Mouse (Mus musculus) midbrain, embryonic 12.5 days (tissue): ENCODE measurements around the gene Ypel2. TPM values are rescaled to one million over a fixed set of nuclear protein-coding genes. Genes with fewer than 3 reads are reported as not detected.

Experiments used
- ATAC-seq: fragments of 200-750 bp; cut with Nextera tagmentation; 2 replicates; pipeline ENCODE4 v1.8.0; 2017; ENCODE audit warnings: low read depth, moderate TSS enrichment, moderate library complexity; ENCODE audit not compliant: low FRiP score
- H3K27ac ChIP-seq: fragments of 300-500 bp; sonication (generic); replicated peaks from 2 replicates; pipeline ENCODE4 v1.5.1; 2016; ENCODE audit warnings: mild to moderate bottlenecking
- H3K27me3 ChIP-seq: fragments of 300-500 bp; sonication (generic); 2 replicates; pipeline ENCODE4 v1.6.1; 2016; ENCODE audit warnings: mild to moderate bottlenecking
- H3K36me3 ChIP-seq: fragments of 300-500 bp; sonication (generic); 2 replicates; pipeline ENCODE4 v1.6.1; 2016
- H3K4me1 ChIP-seq: fragments of 300-500 bp; sonication (generic); 2 replicates; pipeline ENCODE4 v1.6.1; 2016
- H3K4me2 ChIP-seq: fragments of 300-500 bp; sonication (generic); replicated peaks from 2 replicates; pipeline ENCODE4 v1.6.1; 2016; ENCODE audit warnings: mild to moderate bottlenecking, moderate library complexity
- H3K4me3 ChIP-seq: fragments of 300-500 bp; sonication (generic); 2 replicates; pipeline ENCODE4 v1.5.1; 2016; ENCODE audit warnings: mild to moderate bottlenecking
- H3K9ac ChIP-seq: fragments of 300-500 bp; sonication (generic); replicated peaks from 2 replicates; pipeline ENCODE4 v1.6.1; 2016; ENCODE audit warnings: mild to moderate bottlenecking, moderate library complexity
- H3K9me3 ChIP-seq: fragments of 300-500 bp; sonication (generic); 2 replicates; pipeline ENCODE4 v1.6.1; 2016; ENCODE audit warnings: mild to moderate bottlenecking
- WGBS: fragments of 180-500 bp; shearing (Covaris S2); methylation state at CpG from one replicate; pipeline ENCODE4 v1.1.7; 2016; 5-methylcytosine and 5-hydroxymethylcytosine counted together
- polyA plus RNA-seq: library from polyadenylated mRNA; unstranded; fragments of >200 nt; fragmentation: Nextera tagmentation; extraction: Ambion mirVana; gene quantifications from 2 replicates; pipeline ENCODE4 v1.2.1, GENCODE M21; 2016

The Ypel2 gene
- polyA plus RNA-seq, 1 experiment from 2014 or later = 10.3 TPM

DNA sequence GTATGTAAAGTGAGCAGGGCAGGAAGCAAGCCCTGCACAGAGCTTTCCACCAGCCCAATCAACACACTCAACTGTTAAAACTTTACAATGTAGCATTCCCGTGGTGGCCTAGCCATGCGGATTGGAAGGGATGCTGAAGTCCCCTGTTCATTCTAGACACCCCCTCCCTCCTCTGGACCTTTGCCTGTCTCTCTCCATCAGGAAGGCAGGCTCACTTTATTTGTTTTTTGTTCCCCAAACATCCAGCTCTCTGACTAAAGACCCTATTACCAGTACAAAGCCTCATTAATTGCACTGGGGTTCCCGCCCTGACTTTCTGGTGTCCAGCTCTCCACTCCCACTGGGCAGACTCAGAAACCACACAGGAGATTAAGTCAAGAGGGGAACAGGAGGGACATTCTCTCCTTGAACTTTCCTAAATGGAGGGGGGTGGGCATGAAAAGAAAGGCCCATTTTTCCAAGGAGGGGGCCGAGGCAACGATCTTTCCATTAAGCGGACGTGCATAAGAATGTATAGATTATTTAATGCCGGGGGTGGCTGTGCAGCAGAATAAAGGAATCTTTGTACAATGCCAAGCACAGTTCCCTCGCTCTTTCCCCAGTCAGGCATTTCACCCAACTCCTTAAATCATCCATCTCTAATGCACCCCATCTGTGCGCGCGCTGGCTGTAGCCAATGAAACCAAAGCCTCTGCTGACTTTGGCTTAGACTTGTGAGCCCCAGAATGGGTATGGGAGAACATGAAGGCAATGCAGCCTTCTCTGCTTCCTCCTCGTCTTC lies 24.3 kb downstream of the Ypel2 start:
- 0 out of 2 replicates have a peak, but pooled peaks have one; percentile 30 for ATAC-seq
- Histone ChIP-seq H3K4me2 (no peak overlapping the region), H3K4me3 (no peak overlapping the region), H3K36me3 (no peaks in the 10 kb centered on the region), H3K9me3 (no peaks in the 10 kb centered on the region), H3K4me1 (peaks cover 35% of the 10 kb centered on the region), H3K27ac (peak overlapping the region; percentile 49), H3K27me3 (no peaks in the 10 kb centered on the region), H3K9ac (no peak overlapping the region)
- WGBS = 32% methylated on average over 13 of the region's 13 CpGs

DNA sequence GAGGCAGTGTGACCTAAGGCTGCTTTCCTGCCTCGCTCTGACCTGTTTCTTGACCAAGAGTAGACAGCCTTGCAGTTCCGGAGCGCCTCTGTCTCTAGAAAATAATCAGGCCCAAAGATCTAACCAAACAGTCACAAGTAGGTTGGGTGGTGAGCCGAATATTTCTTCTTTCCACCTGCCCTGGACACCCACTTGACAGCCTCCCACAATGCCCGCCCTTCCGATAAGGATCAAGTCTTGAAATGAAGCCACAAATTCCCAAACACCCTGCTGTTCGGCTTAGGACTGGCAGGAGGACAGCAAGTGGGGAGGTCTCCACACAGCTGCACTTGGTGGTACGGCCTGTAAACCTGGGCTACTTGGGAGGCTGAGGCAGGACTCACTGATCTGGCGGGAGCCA lies 26.0 kb downstream of the Ypel2 start:
- 94% methylated on average over 9 of the region's 9 CpGs for WGBS
- H3K27ac ChIP-seq = no peak overlapping the region
- H3K4me2 ChIP-seq = no peak overlapping the region
- peaks cover 32% of the 10 kb centered on the region for H3K4me1 ChIP-seq
- H3K9ac ChIP-seq = no peak overlapping the region
- H3K36me3 ChIP-seq = no peaks in the 10 kb centered on the region
- ATAC-seq = no peak
- H3K4me3 ChIP-seq = no peak overlapping the region
- no peaks in the 10 kb centered on the region for H3K27me3 ChIP-seq
- H3K9me3 ChIP-seq = no peaks in the 10 kb centered on the region

DNA sequence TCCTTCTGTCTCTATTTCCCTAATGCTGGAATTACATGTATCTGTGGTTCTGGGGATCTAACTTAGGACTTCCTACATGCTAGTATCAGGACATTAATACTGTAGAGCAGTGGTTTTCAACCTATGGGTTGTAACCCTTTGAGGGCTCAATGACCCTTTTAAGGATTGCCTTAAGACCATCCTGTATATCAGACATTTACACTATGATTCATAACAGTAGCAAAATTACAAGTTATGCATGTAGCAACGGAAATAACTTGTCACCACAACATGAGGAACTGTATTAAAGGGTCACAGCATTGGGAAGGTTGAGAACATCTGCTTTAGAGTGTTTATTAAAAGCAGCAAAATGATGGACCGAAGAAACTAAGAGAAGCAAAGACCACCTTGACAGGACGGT lies 26.8 kb downstream of the Ypel2 start:
- ATAC-seq = no peak
- peaks cover 32% of the 10 kb centered on the region for H3K4me1 ChIP-seq
- no peak overlapping the region for H3K4me3 ChIP-seq
- no peak overlapping the region for H3K4me2 ChIP-seq
- no peak overlapping the region for H3K9ac ChIP-seq
- H3K9me3 ChIP-seq = no peaks in the 10 kb centered on the region
- no peaks in the 10 kb centered on the region for H3K36me3 ChIP-seq
- WGBS = 93% methylated on average over 3 of the region's 3 CpGs
- no peaks in the 10 kb centered on the region for H3K27me3 ChIP-seq
- H3K27ac ChIP-seq = no peak overlapping the region

DNA sequence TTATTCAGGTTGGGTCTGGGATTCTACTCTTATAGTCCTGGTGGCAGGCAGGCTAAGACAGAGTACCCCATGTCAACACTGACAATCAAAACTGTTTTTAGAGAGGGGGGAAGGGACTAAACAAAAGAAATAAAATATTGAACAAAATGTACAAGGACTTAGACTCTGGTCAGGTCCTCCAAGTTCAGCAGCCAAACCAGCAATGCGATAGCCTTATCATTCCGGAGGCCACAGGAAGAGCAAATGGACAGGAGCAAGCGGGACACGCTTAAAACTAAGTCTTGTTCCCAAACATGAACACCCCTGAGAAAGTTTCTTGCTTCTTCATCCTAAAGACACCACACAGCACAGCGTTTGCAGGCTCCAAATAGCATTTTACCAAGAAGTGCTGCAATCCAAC lies 28.4 kb downstream of the Ypel2 start:
- H3K36me3 ChIP-seq = no peaks in the 10 kb centered on the region
- H3K9me3 ChIP-seq = no peaks in the 10 kb centered on the region
- no peak for ATAC-seq
- 93% methylated on average over 5 of the region's 5 CpGs for WGBS
- H3K27me3 ChIP-seq = no peaks in the 10 kb centered on the region
- no peak overlapping the region for H3K4me2 ChIP-seq
- no peak overlapping the region for H3K9ac ChIP-seq
- H3K4me1 ChIP-seq = peaks cover 32% of the 10 kb centered on the region
- H3K27ac ChIP-seq = no peak overlapping the region
- H3K4me3 ChIP-seq = no peak overlapping the region

DNA sequence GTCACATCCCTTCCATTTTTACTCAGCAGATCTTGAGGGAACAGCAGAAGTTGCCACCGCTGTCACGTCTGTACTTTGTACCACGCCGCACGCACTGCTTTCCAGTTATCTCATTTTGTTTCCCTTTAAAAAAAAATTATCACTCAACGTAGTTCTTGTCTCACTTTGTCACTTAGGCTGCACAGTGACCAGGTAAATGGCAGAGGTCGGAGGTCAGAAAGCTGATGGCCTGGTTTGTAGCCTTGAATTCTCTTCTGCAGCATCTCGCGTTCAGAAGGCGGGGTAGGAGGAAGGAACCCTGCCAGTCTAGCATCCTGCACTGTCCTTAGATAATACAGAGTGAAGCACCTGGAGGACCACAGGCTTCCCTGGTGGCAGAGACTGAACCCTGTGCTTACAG lies 29.8 kb downstream of the Ypel2 start:
- Histone ChIP-seq H3K9ac (no peak overlapping the region), H3K4me1 (peaks cover 26% of the 10 kb centered on the region), H3K36me3 (no peaks in the 10 kb centered on the region), H3K27ac (no peak overlapping the region), H3K9me3 (no peaks in the 10 kb centered on the region), H3K4me2 (no peak overlapping the region), H3K4me3 (no peak overlapping the region), H3K27me3 (no peaks in the 10 kb centered on the region)
- WGBS = 91% methylated on average over 10 of the region's 10 CpGs
- no peak for ATAC-seq

DNA sequence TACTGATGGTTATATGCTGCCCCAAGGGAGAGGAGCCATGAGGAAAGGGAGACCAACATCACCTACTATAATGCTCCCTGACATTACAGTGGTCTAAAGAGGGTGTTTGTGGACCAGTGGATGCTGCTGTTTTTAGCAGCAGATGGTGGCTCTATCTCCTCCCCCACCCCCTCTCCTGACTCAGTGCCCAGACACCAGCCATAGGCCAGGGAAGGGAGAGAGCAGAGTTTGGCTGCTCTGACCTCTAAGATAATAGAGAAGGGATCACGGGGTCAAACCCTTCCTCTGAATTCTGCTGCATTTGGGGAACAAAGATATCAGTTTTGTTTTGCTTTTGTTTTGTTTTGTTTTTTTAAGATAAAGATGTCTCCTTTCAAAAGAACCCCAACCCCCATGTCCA lies 30.5 kb downstream of the Ypel2 start:
- Histone ChIP-seq H3K36me3 (no peaks in the 10 kb centered on the region), H3K4me2 (no peak overlapping the region), H3K4me1 (peaks cover 26% of the 10 kb centered on the region; the same call in 1 of the 2 replicates), H3K4me3 (no peak overlapping the region), H3K9me3 (no peaks in the 10 kb centered on the region), H3K27ac (no peak overlapping the region), H3K27me3 (no peaks in the 10 kb centered on the region), H3K9ac (no peak overlapping the region)
- no peak for ATAC-seq
- WGBS = 67% methylated on average over 1 of the region's 1 CpGs

DNA sequence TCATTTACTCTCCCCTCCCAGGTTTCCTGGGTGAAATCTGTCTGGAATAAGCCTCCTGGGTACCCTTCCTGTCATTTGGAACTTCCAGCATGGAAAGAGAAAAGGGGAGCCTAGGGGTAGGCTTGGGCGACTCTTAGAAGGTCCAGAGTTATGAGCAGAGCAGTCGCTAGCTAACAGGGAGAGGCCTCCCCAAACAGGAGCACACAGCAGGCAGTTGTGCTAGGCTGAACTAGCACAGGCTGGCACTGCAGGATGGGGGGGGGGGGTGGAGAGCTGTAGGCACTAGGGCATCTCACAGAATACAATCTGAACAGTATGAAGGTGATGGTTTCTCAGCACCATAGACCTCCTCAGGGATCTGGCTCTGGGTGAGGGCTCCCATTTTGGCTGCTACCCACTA lies 31.1 kb downstream of the Ypel2 start:
- Histone ChIP-seq H3K4me1 (peaks cover 33% of the 10 kb centered on the region; the same call in 1 of the 2 replicates), H3K9ac (no peak overlapping the region), H3K4me2 (no peak overlapping the region), H3K27me3 (no peaks in the 10 kb centered on the region), H3K4me3 (no peak overlapping the region), H3K27ac (no peak overlapping the region), H3K9me3 (no peaks in the 10 kb centered on the region), H3K36me3 (no peaks in the 10 kb centered on the region)
- ATAC-seq = no peak
- 68% methylated on average over 2 of the region's 2 CpGs for WGBS

DNA sequence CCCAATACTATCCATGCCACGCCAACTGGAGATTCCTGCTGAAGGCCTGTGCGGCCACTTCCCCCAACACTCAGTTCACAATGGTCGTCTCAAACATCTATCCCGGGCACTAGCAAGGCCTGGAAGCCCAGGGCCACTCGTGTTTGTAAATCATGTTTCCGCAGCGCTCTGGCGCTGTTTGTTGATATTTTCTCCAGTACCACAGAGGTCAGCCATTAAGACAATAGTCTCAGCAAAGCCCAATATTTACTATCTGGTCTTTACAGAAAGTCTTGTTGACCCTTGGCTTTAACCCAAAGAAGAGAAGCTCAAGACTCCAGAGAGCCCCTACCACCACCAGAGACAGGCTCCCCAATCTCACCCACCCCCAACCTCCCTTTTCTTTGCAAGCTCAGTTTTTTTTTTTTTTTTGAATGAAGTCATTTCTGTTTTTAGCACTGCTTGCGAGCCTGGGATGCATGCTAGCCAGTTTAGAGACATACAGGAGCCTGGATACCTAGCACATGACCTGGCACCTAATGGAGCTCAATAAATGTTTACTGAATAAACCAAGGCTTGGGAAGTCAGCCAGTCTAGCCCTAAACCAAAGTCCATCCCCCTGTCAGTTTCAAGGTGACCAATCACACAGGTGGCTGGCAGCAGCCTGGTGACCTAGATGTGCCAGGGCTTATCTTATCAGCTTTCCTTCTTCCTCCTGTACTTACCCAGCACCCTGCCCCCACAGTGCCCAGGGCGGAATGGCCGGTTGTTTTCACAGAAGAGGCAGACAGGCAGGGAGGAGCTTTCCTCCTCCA lies 31.8 kb downstream of the Ypel2 start:
- Histone ChIP-seq H3K9me3 (no peaks in the 10 kb centered on the region), H3K27ac (no peak overlapping the region), H3K27me3 (no peaks in the 10 kb centered on the region), H3K36me3 (no peaks in the 10 kb centered on the region), H3K4me1 (peaks cover 35% of the 10 kb centered on the region; the same call in 1 of the 2 replicates), H3K4me2 (no peak overlapping the region), H3K4me3 (no peak overlapping the region), H3K9ac (no peak overlapping the region)
- no peak for ATAC-seq
- 69% methylated on average over 11 of the region's 11 CpGs for WGBS

DNA sequence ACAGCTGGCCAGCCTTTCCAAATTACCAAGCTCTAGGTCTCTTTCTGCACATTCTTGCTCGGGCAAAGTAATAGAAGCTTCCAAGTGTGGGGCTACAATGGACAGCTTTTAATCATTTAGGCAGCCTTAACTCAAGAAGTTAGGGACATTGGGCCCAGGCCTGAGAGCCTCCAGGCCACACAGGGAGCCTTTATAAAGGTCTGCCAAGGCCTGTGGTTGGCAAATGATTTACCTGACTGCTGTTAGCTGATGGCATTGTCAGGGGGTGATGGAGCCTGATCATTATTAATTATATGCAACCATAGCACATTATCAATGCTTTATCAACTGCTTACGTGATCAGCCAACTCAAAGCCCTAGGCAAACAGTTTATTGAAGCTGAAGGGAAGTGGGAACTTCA lies 33.2 kb downstream of the Ypel2 start:
- Histone ChIP-seq H3K27me3 (no peaks in the 10 kb centered on the region), H3K4me2 (no peak overlapping the region), H3K9me3 (no peaks in the 10 kb centered on the region), H3K9ac (no peak overlapping the region), H3K4me3 (no peak overlapping the region), H3K27ac (no peak overlapping the region), H3K4me1 (peaks cover 38% of the 10 kb centered on the region; the same call in 1 of the 2 replicates), H3K36me3 (no peaks in the 10 kb centered on the region)
- no peak for ATAC-seq
- WGBS = 74% methylated on average over 2 of the region's 2 CpGs

DNA sequence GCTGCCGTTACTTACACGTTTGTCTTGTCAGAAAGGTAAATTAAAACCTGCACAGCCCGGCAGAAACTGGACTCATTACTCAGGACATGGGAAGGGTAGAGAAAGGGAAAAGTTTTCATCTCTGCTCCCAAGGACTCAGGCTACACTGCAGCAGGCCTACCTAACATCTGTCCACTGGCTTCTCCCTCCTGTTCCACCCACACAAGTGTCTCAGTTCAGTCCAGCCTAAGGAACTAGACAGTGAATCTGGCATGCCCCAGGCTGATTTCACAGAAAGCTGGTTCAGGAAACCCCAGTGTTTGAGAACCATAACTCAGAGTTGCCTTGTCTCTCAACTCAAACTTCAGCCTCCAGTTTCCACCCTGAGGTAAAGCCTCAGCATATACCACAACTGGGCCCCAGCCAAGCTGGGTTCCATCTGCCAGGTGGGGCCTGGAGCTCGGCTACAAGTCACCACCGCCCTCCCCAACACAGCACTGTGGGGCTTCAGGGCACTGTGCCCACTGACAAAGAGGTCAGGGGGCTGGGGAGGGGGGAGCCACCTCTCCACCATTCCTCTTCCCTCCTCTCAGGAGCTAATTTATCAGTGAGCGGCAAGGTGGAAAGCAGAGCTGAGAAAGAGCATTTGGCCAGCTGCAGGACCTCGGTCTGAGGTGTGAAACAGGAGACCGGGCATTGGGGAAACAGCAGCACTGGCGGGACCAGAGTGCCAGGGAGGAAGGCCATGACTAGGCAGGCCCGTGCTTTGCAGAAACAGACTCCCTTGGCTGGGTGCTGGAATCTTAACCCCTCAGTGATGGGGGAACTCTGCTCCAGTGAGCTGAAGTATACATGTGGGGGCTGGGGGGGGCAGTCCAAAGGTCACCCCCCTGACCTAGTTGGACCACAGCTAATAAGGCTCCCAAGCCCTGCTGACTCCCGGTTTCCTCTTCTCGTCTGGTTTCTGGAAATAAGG lies 34.5 kb downstream of the Ypel2 start:
- 70% methylated on average over 12 of the region's 12 CpGs for WGBS
- no peak for ATAC-seq
- Histone ChIP-seq H3K4me2 (no peak overlapping the region), H3K36me3 (no peaks in the 10 kb centered on the region), H3K27me3 (no peaks in the 10 kb centered on the region), H3K27ac (peak overlapping the region; percentile 36), H3K9ac (no peak overlapping the region), H3K4me1 (peaks cover 38% of the 10 kb centered on the region; the same call in 1 of the 2 replicates), H3K9me3 (no peaks in the 10 kb centered on the region), H3K4me3 (no peak overlapping the region)

DNA sequence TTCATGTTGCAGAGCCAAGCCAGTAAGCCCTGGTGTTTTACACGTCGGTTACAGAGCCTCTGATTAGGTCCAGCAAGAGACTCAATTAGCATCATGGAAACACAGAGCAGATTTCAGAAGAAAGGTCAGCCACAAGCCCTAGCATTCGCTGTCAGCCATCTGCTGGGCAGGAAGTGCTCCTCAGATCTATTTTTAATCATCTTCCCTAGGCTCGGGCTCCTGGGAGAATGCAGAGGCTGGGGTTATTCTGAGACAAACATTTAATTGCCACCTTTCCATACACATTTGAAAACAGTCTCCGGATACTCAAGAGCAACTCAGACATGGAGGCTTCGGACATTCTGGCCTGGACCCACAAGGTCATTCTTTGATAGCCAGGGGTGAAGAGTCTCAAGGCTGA lies 35.3 kb downstream of the Ypel2 start:
- Histone ChIP-seq H3K4me2 (no peak overlapping the region), H3K27me3 (no peaks in the 10 kb centered on the region), H3K9me3 (no peaks in the 10 kb centered on the region), H3K36me3 (no peaks in the 10 kb centered on the region), H3K4me3 (no peak overlapping the region), H3K27ac (peak overlapping the region; percentile 46; the same call in 1 of the 2 replicates), H3K9ac (no peak overlapping the region), H3K4me1 (peaks cover 35% of the 10 kb centered on the region; the same call in 1 of the 2 replicates)
- WGBS = 54% methylated on average over 6 of the region's 6 CpGs
- ATAC-seq = no peak
